Mouse (Mus musculus) granulocyte monocyte progenitor cell, adult 5-6 weeks (primary cell): ENCODE results near the gene Wdr44. TPM values are rescaled to one million over a fixed set of nuclear protein-coding genes. Genes with fewer than 3 reads are reported as not detected.
"Not testable (repeated sequence)": the region's sequence is repeated elsewhere in the genome, so short reads cannot be mapped to it uniquely, and the experiment has no call there.

Experiments
- ATAC-seq: replicated peaks from 2 replicates; pipeline ENCODE4 v1.8.0; 2016; ENCODE audit warnings: mild to moderate bottlenecking, moderate TSS enrichment, inconsistent platforms; ENCODE audit not compliant: poor library complexity, severe bottlenecking
- total RNA-seq, 2 experiments: library from RNA; stranded (forward) in 1 of 2; stranded (reverse) in 1 of 2; fragments of 200-712, 200-1000 nt in 1 of 2; fragments of >200 nt in 1 of 2; fragmentation: Nextera tagmentation in 1 of 2; gene quantifications; 2 replicates each; pipeline ENCODE4 v1.2.3; 2014 to 2017

Gene Wdr44
- total RNA-seq, 2 experiments from 2014 or later = 6.7 to 7.8 TPM

GRCm38 (mm10) chrX:23823398-23824023 lies 130.7 kb downstream of the Wdr44 start:
- peak; percentile 33; the same call in 1 of the 2 replicates for ATAC-seq

DNA sequence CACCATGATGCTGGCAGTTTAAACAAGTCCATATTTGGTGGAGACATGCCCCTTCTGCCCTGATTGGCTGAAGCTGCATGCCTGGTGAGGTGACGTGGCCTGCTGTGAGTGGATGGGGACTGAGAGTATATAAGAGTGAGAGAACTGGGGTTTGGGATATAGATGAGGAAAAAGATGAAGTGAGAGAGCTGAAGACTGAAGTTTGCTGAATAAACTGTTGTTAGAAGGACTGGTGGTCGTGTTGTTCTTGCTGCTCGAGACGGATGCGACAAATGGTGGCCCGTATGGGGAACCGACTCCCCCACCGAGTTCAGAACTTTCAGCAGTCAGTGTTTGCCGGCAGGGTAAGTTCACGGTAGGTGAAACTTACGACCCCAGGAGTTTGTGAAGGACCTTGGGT lies 140.9 kb downstream of the Wdr44 start:
- not testable (repeated sequence) for ATAC-seq

DNA sequence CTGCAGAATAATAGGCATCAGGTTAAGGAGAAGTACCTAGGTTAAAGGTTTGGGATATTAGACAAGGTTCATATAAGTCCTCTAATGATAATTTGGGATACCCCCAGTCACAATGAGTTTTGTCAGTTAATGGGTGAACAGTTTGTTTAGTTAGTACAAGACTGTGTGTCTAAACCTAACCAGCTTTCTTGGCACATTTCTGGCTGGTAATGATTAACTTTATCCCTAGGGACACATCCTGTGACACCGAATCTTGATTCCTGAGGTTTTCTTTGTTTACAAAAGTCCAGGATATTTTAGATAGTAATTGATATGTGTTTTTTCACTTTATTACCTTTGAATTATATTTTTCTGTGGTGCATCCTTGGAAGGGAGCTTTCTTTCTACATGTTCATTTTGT lies 148.1 kb downstream of the Wdr44 start:
- no peak for ATAC-seq

Other genes starting within 250 kb of the Wdr44 start
- gene Gm4907, start 189.5 kb downstream of the Wdr44 start, total RNA-seq (2014; fragmentation: Nextera tagmentation) = not detected in 2 replicates
- not detected in 2 replicates for gene Gm4907, start 189.5 kb downstream of the Wdr44 start, total RNA-seq (2017)